Mouse (Mus musculus) spleen, postnatal 4 days (tissue): ENCODE data around the gene Neurl1b.

Experiments
- DNase-seq, 2 experiments: peaks; one replicate each; pipeline ENCODE4 v3.0.0; 2022; ENCODE audit warnings: low spot score in 2 of 2

Neurl1b gene

GRCm38 (mm10) chr17:26414523-26415354 lies at the start of gene Neurl1b:
Gene Neurl1b, plus strand, starts transcription at chr17:26414829.
- peak; percentile 66 to 84 for DNase-seq

- no peak for DNase-seq
Observed at GRCm38 (mm10) chr17:26366792-26367191, 47.8 kb upstream of the Neurl1b start.

GRCm38 (mm10) chr17:26368336-26368992 lies 46.2 kb upstream of the Neurl1b start:
- peak in 1 of 2 experiments; percentile 46 for DNase-seq

- DNase-seq = peak in 1 of 2 experiments; percentile 53
Observed at GRCm38 (mm10) chr17:26370521-26371245, 43.9 kb upstream of the Neurl1b start.

GRCm38 (mm10) chr17:26371246-26371535 lies 43.4 kb upstream of the Neurl1b start:
- DNase-seq = no peak

GRCm38 (mm10) chr17:26373211-26373610 lies 41.4 kb upstream of the Neurl1b start:
- no peak for DNase-seq

- no peak for DNase-seq
Observed at GRCm38 (mm10) chr17:26376416-26376815, 38.2 kb upstream of the Neurl1b start.

- no peak for DNase-seq
Observed at GRCm38 (mm10) chr17:26376994-26377744, 37.5 kb upstream of the Neurl1b start.

GRCm38 (mm10) chr17:26380280-26380985 lies 34.2 kb upstream of the Neurl1b start:
- DNase-seq = no peak

- no peak for DNase-seq
Observed at GRCm38 (mm10) chr17:26380986-26381446, 33.6 kb upstream of the Neurl1b start.

GRCm38 (mm10) chr17:26381613-26382012 lies 33.0 kb upstream of the Neurl1b start:
- DNase-seq = no peak

GRCm38 (mm10) chr17:26382176-26382575 lies 32.5 kb upstream of the Neurl1b start:
- DNase-seq = no peak

- no peak for DNase-seq
Observed at GRCm38 (mm10) chr17:26382687-26383086, 31.9 kb upstream of the Neurl1b start.

- no peak for DNase-seq
Observed at GRCm38 (mm10) chr17:26384111-26384510, 30.5 kb upstream of the Neurl1b start.

- no peak for DNase-seq
Observed at GRCm38 (mm10) chr17:26385252-26386130, 29.1 kb upstream of the Neurl1b start.

GRCm38 (mm10) chr17:26386131-26386481 lies 28.5 kb upstream of the Neurl1b start:
- no peak for DNase-seq

GRCm38 (mm10) chr17:26388106-26388505 lies 26.5 kb upstream of the Neurl1b start:
- no peak for DNase-seq

- DNase-seq = no peak
Observed at GRCm38 (mm10) chr17:26389241-26389640, 25.4 kb upstream of the Neurl1b start.

GRCm38 (mm10) chr17:26390666-26391065 lies 24.0 kb upstream of the Neurl1b start:
- no peak for DNase-seq

GRCm38 (mm10) chr17:26392355-26392754 lies 22.3 kb upstream of the Neurl1b start:
- DNase-seq = no peak
